Mouse (Mus musculus) midbrain, embryonic 15.5 days (tissue): ENCODE results near the gene Slc25a1. TPM values are rescaled to one million over a fixed set of nuclear protein-coding genes. Genes with fewer than 3 reads are reported as not detected.

ENCODE experiments used
- ATAC-seq: fragments of 200-750 bp; cut with Nextera tagmentation; replicated peaks from 2 replicates; pipeline ENCODE4 v1.8.0; 2017; ENCODE audit warnings: moderate TSS enrichment
- H3K27ac ChIP-seq: fragments of 300-500 bp; sonication (generic); 2 replicates; pipeline ENCODE4 v1.5.1; 2015; ENCODE audit warnings: mild to moderate bottlenecking, inconsistent platforms
- H3K27me3 ChIP-seq: fragments of 300-500 bp; sonication (generic); replicated peaks from 2 replicates; pipeline ENCODE4 v1.6.1; 2015; ENCODE audit warnings: inconsistent platforms
- H3K36me3 ChIP-seq: fragments of 300-500 bp; sonication (generic); replicated peaks from 2 replicates; pipeline ENCODE4 v1.6.1; 2015; ENCODE audit warnings: inconsistent platforms
- H3K4me1 ChIP-seq: fragments of 300-500 bp; sonication (generic); 2 replicates; pipeline ENCODE4 v1.6.1; 2015; ENCODE audit warnings: inconsistent platforms
- H3K4me2 ChIP-seq: fragments of 300-500 bp; sonication (generic); 2 replicates; pipeline ENCODE4 v1.6.1; 2015; ENCODE audit warnings: inconsistent platforms, mild to moderate bottlenecking, moderate library complexity
- H3K4me3 ChIP-seq: fragments of 300-500 bp; sonication (generic); 2 replicates; pipeline ENCODE4 v1.5.1; 2015; ENCODE audit warnings: mild to moderate bottlenecking, inconsistent platforms
- H3K9ac ChIP-seq: fragments of 300-500 bp; sonication (generic); 2 replicates; pipeline ENCODE4 v1.6.1; 2015; ENCODE audit warnings: mild to moderate bottlenecking, inconsistent platforms
- H3K9me3 ChIP-seq: fragments of 300-500 bp; sonication (generic); 2 replicates; pipeline ENCODE4 v1.6.1; 2016; ENCODE audit warnings: inconsistent platforms
- WGBS: fragments of 180-500 bp; shearing (Covaris S2); methylation state at CpG from one replicate; pipeline ENCODE4 v1.1.7; 2015; ENCODE audit warnings: mixed read lengths; 5-methylcytosine and 5-hydroxymethylcytosine counted together
- polyA plus RNA-seq: library from polyadenylated mRNA; unstranded; fragments of >200 nt; fragmentation: Nextera tagmentation; extraction: Ambion mirVana; gene quantifications from 2 replicates; pipeline ENCODE4 v1.2.1, GENCODE M21; 2015

Gene Slc25a1
- polyA plus RNA-seq, 1 experiment from 2014 or later, result 169 TPM

DNA sequence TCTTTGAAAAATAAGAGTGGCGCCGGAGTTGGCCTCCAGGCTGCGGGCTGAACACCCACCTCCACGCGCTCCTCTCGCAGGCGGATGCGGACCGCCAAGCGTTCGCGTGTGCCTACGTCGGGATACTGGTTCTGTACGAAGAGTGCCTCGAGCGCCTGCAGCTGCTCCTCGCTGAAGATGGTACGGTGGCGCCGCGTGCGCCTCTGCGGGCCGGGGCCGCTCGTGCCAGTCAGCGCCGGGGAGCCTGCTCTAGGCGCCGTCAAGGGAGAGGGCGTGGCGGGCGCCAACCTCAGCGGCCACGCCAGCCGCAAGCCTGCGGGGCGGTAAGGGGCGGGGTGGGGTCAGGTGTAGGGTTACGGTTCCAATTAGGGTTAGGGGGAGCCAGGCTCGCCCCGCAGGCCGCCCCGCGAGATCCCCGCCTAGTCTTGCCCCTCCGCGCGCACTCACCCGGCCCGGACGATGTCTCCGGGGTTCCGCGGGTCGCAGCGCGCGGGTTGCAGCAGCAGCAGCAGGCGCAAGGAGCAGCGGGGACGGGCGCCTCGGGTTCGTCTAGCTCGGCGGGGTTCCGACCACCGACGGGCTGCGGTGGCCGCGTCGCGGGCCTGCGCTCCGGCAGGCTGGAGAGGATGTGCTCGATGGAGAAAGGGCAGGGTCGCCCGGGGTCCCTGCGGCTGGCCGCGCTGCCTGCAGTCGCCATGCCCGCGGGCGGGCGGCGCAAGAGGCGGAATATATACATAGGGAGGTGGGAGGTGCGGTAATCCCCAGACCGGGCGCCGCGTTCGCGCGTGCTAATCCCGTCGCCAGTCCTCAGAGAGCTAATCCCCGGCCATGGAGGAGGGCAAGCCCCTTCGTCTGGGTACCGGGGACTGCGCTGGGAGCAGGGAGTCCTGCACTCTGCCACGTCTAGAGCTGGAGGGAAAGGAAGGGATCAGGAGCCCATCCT is 13.4 kb downstream of the Slc25a1 start, which contains the start of gene Gsc2:
Gene Gsc2 (minus strand): TSS at position 753 of the 943 bp plus-strand sequence.
- H3K9ac ChIP-seq, result peak within 1 kb of the TSS; percentile 12; the same call in 1 of the 2 replicates
- H3K4me1 ChIP-seq, result peaks cover 24% of the 10 kb centered on the region
- H3K27me3 ChIP-seq, result peaks cover 67% of the 10 kb centered on the region
- peak within 1 kb of the TSS; percentile 33 for H3K4me3 ChIP-seq
- H3K27ac ChIP-seq, result no peak within 1 kb of the TSS
- no peaks in the 10 kb centered on the region for H3K9me3 ChIP-seq
- ATAC-seq, result no peak
- H3K4me2 ChIP-seq, result peak within 1 kb of the TSS; percentile 53
- no peaks in the 10 kb centered on the region for H3K36me3 ChIP-seq
- under 1% methylated on average over 106 of the region's 106 CpGs for WGBS

DNA sequence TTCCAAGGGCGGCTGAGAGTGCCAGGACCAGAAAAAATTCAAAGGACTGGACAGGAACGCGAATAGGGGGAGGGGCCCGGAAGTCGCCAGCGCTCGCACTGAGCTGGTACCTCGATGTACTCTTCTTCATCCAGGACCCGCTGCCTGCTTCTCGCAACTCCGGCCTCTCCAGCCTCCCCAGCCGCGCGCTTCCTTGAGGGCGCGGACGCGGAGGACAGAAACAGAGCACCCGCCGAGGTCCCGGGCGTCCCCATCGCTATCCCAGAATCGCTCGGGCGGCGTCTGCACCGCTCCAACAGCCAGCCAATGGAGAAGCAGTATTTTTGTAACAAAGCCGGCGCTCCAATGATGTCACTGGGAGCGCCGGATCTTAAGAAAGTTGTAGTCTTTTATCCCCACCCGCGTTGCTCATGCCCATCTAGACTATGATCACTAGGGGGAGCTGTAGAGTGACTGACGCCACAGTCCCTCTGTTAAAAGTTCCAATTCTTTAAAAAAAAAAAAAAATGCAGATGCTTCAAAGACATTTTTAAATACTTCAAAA is 16.9 kb downstream of the Slc25a1 start, which contains the start of gene Ess2:
Gene Ess2 (minus strand): TSS at position 297 of the 544 bp plus-strand sequence.
- H3K27ac ChIP-seq, result peak within 1 kb of the TSS; percentile 75
- peak within 1 kb of the TSS; percentile 79 for H3K9ac ChIP-seq
- peaks cover 24% of the 10 kb centered on the region for H3K4me1 ChIP-seq
- H3K9me3 ChIP-seq, result no peaks in the 10 kb centered on the region
- peak; percentile 94 for ATAC-seq
- under 1% methylated on average over 35 of the region's 35 CpGs for WGBS
- H3K36me3 ChIP-seq, result peaks cover 21% of the 10 kb centered on the region
- H3K4me2 ChIP-seq, result peak within 1 kb of the TSS; percentile 77
- peak within 1 kb of the TSS; percentile 74 for H3K4me3 ChIP-seq
- peaks cover 46% of the 10 kb centered on the region for H3K27me3 ChIP-seq

DNA sequence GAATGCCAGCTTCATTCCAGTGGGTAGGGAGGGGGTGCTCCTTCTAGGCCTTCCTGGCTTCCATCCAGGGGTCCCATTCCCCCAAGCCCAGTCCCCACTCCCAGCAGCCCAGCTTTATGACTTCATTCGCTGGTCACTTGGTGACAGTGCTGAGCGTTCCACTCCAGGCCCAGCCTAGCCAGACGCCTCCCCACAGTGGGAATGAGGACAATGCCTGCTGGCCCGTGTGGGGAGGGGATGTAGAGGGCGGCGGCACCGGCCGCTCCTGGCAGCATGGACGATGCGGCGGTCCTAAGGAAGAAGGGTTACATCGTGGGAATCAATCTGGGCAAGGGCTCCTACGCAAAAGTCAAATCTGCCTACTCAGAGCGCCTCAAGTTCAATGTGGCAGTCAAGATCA is 29.6 kb downstream of the Slc25a1 start, which contains the start of the genes Dgcr2 and Tssk2:
Gene Dgcr2 (minus strand): TSS at position 101 of the 400 bp plus-strand sequence.
Gene Tssk2 (plus strand): TSS at position 176 of the 400 bp plus-strand sequence.
- Histone ChIP-seq H3K27ac (no peak within 1 kb of the TSS), H3K9ac (no peak within 1 kb of the TSS), H3K4me2 (no peak within 1 kb of the TSS), H3K4me3 (no peak within 1 kb of the TSS), H3K4me1 (no peaks in the 10 kb centered on the region), H3K9me3 (no peaks in the 10 kb centered on the region), H3K36me3 (peaks cover 45% of the 10 kb centered on the region), H3K27me3 (no peaks in the 10 kb centered on the region)
- ATAC-seq, result no peak
- 94% methylated on average over 14 of the region's 14 CpGs for WGBS

DNA sequence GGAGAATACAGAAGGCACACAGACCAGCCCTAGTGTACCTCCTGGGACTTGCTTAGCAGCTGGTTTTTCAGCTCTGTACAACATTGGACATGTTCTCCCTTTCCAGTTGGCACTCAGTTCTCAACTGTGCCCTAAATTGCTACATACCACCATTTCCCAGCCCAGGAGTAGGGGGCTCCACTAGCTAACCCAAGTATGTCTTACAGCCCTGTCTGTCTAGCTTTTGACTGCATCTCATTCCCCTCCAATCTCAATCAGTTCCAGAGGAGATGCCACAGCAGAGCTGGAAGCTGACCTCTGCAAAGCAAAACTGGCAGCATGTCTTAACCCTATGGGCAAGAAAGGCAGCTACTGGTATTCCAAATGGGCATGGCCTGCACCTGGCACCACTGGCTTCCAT is 31.9 kb downstream of the Slc25a1 start:
- Histone ChIP-seq H3K27ac (no peak overlapping the region), H3K4me3 (no peak overlapping the region), H3K9ac (no peak overlapping the region), H3K9me3 (no peaks in the 10 kb centered on the region), H3K4me2 (no peak overlapping the region), H3K4me1 (peaks cover 6% of the 10 kb centered on the region), H3K36me3 (peaks cover 23% of the 10 kb centered on the region), H3K27me3 (no peaks in the 10 kb centered on the region)
- no peak for ATAC-seq

GRCm38 (mm10) chr16:17893923-17894322 is 34.1 kb downstream of the Slc25a1 start, which contains the start of gene Tssk1:
TSS of gene Tssk1 (plus strand) at chr16:17894223.
- Histone ChIP-seq H3K9me3 (no peaks in the 10 kb centered on the region), H3K4me2 (no peak within 1 kb of the TSS), H3K4me1 (peaks cover 20% of the 10 kb centered on the region), H3K4me3 (no peak within 1 kb of the TSS), H3K36me3 (peaks cover 5% of the 10 kb centered on the region; the same call in 1 of the 2 replicates), H3K27me3 (no peaks in the 10 kb centered on the region), H3K9ac (no peak within 1 kb of the TSS), H3K27ac (no peak within 1 kb of the TSS)
- WGBS, result 79% methylated on average over 2 of the region's 2 CpGs
- ATAC-seq, result no peak

- Histone ChIP-seq H3K9ac (no peak overlapping the region), H3K4me3 (no peak overlapping the region), H3K27me3 (no peaks in the 10 kb centered on the region), H3K4me1 (peaks cover 20% of the 10 kb centered on the region), H3K9me3 (no peaks in the 10 kb centered on the region), H3K4me2 (0 out of 2 replicates have a peak overlapping the region, but pooled peaks have one; percentile 53), H3K36me3 (no peaks in the 10 kb centered on the region), H3K27ac (no peak overlapping the region)
- ATAC-seq, result no peak
- WGBS, result 81% methylated on average over 3 of the region's 3 CpGs
Measured at GRCm38 (mm10) chr16:17892606-17893005, 35.4 kb downstream of the Slc25a1 start.

- Histone ChIP-seq H3K4me3 (peak within 1 kb of the TSS; percentile 78), H3K27me3 (no peaks in the 10 kb centered on the region), H3K36me3 (no peaks in the 10 kb centered on the region), H3K4me2 (peak within 1 kb of the TSS; percentile 80), H3K4me1 (peaks cover 24% of the 10 kb centered on the region), H3K9me3 (no peaks in the 10 kb centered on the region), H3K27ac (peak within 1 kb of the TSS; percentile 97), H3K9ac (peak within 1 kb of the TSS; percentile 98)
- under 1% methylated on average over 37 of the region's 38 CpGs for WGBS
- peak; percentile 97 for ATAC-seq
Measured at GRCm38 (mm10) chr16:17891567-17891959, 36.5 kb downstream of the Slc25a1 start, which contains the start of gene Gm20518. TSS of gene Gm20518 (minus strand) at chr16:17891671.

DNA sequence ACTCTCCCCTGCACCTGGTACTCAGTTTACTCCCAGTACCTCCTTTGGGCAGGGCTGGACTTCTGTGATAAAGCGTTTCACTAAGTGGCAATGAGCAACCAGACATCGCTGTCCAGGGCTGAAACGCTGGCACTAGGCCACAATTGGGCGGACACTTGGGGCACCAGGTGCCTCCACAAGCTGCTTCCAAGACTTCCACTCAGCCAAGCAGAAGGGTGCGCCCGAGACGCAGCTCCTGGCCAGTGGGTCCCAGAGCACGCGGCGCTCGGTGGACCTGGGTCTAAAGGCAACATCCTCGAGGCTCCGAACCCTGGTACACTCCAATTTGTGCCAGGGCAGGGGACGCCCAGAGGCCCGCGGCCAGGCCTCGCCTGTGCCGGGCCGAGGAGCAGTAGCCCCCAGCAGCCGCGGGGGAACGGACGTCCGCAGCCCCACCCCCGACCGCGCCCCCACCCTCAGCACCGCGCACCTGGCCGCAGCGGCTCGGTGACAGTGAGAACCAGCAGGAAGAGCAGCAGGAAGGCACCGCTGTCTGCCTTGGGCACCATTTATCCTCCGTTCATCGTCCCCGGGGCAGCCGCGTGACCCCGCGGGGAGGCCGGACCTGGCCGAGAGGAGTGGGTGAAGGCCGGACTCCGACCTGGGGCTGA is 37.0 kb downstream of the Slc25a1 start:
- peak; percentile 68 for ATAC-seq
- H3K27me3 ChIP-seq, result no peaks in the 10 kb centered on the region
- peak overlapping the region; percentile 78 for H3K4me3 ChIP-seq
- H3K36me3 ChIP-seq, result no peaks in the 10 kb centered on the region
- peaks cover 27% of the 10 kb centered on the region for H3K4me1 ChIP-seq
- WGBS, result under 1% methylated on average over 44 of the region's 44 CpGs
- peak overlapping the region; percentile 98 for H3K9ac ChIP-seq
- peak overlapping the region; percentile 80 for H3K4me2 ChIP-seq
- no peaks in the 10 kb centered on the region for H3K9me3 ChIP-seq
- H3K27ac ChIP-seq, result peak overlapping the region; percentile 97

GRCm38 (mm10) chr16:17890342-17890727 is 37.7 kb downstream of the Slc25a1 start:
- 50% methylated on average over 2 of the region's 2 CpGs for WGBS

GRCm38 (mm10) chr16:17889689-17890341 is 38.2 kb downstream of the Slc25a1 start:
- H3K9me3 ChIP-seq, result no peaks in the 10 kb centered on the region
- no peak for ATAC-seq
- no peaks in the 10 kb centered on the region for H3K27me3 ChIP-seq
- peak overlapping the region; percentile 98 for H3K9ac ChIP-seq
- H3K4me1 ChIP-seq, result peaks cover 30% of the 10 kb centered on the region
- H3K4me3 ChIP-seq, result peak overlapping the region; percentile 78
- 85% methylated on average over 6 of the region's 6 CpGs for WGBS
- H3K27ac ChIP-seq, result no peak overlapping the region
- no peaks in the 10 kb centered on the region for H3K36me3 ChIP-seq
- peak overlapping the region; percentile 80 for H3K4me2 ChIP-seq

More at GRCm38 (mm10) chr16:17890342-17890727, 37.7 kb downstream of the Slc25a1 start:
- Histone ChIP-seq H3K4me2 (peak overlapping the region; percentile 80), H3K27ac (peak overlapping the region; percentile 97; the same call in 1 of the 2 replicates), H3K9ac (peak overlapping the region; percentile 98), H3K9me3 (no peaks in the 10 kb centered on the region), H3K4me3 (peak overlapping the region; percentile 78), H3K27me3 (no peaks in the 10 kb centered on the region), H3K36me3 (no peaks in the 10 kb centered on the region), H3K4me1 (peaks cover 30% of the 10 kb centered on the region)
- ATAC-seq, result no peak

DNA sequence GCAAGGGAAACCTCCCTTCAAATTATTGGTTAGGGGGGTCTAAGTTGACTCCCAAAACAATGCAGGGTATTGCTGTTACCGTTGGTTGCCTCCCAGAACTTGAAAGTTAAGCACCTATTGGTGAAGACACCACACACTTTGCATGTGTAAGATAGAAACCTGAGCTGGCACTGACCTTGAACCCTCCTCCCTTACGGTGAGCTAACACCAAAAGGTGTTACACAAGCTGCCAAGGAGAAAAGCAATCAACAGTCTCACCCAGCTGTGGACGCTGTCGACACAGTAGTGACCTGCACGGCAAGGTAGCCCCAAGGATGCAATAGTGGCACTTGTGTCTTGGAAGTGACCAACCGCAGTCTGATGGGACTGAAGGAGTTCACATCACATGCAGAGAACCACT is 43.9 kb downstream of the Slc25a1 start:
- Histone ChIP-seq H3K27me3 (no peaks in the 10 kb centered on the region), H3K4me2 (no peak overlapping the region), H3K4me1 (peaks cover 13% of the 10 kb centered on the region), H3K27ac (no peak overlapping the region), H3K9me3 (no peaks in the 10 kb centered on the region), H3K4me3 (no peak overlapping the region), H3K36me3 (no peaks in the 10 kb centered on the region), H3K9ac (no peak overlapping the region)
- no peak for ATAC-seq
- WGBS, result 92% methylated on average over 6 of the region's 6 CpGs
